Mouse (Mus musculus) ES-E14 (cell line): ENCODE data around the gene Snrpc. TPM values are rescaled to one million over a fixed set of nuclear protein-coding genes. Genes with fewer than 3 reads are reported as not detected.

Source experiments
- DNase-seq: peaks from one replicate; pipeline ENCODE4 v3.0.0-alpha.2; 2013; ENCODE audit warnings: low read depth, low spot score
- H3K27ac ChIP-seq: 2 replicates; pipeline ENCODE4 v1.5.1; 2012; ENCODE audit warnings: low read depth, mild to moderate bottlenecking, low read length, moderate library complexity, mixed read lengths; ENCODE audit not compliant: poor library complexity, insufficient read depth, severe bottlenecking
- H3K36me3 ChIP-seq: 2 replicates; pipeline ENCODE4 v1.6.1; 2012; ENCODE audit warnings: mild to moderate bottlenecking, low read length, moderate library complexity, mixed read lengths; ENCODE audit not compliant: control insufficient read depth, poor library complexity, insufficient read depth, severe bottlenecking
- H3K4me1 ChIP-seq, 2 experiments: fragments of 150-350 bp in 1 of 2; sonication (generic) in 1 of 2; 2 replicates each; pipeline ENCODE4 v1.6.1; 2012; ENCODE audit warnings: low read length in 2 of 2, mild to moderate bottlenecking in 1 of 2, mixed read lengths in 1 of 2; ENCODE audit not compliant: control insufficient read depth in 2 of 2, insufficient read depth in 2 of 2, poor library complexity in 1 of 2
- H3K4me3 ChIP-seq, 2 experiments: fragments of 150-350 bp in 1 of 2; sonication (generic) in 1 of 2; 2 replicates each; pipeline ENCODE4 v1.5.1; 2012; ENCODE audit warnings: low read length in 2 of 2, low read depth in 1 of 2, mild to moderate bottlenecking in 1 of 2, mixed read lengths in 1 of 2; ENCODE audit not compliant: insufficient read depth in 1 of 2, poor library complexity in 1 of 2, severe bottlenecking in 1 of 2
- H3K9ac ChIP-seq: 2 replicates; pipeline ENCODE4 v1.6.1; 2012; ENCODE audit warnings: low read depth, mild to moderate bottlenecking, low read length, mixed read lengths; ENCODE audit not compliant: poor library complexity, insufficient read depth, severe bottlenecking
- H3K9me3 ChIP-seq: fragments of 150-350 bp; sonication (generic); 2 replicates; pipeline ENCODE4 v1.6.1; 2012; ENCODE audit warnings: low read depth, mild to moderate bottlenecking, low read length; ENCODE audit not compliant: control insufficient read depth, insufficient read depth
- CHD2 ChIP-seq: IDR thresholded peaks from 2 replicates; pipeline ENCODE4 v1.6.1; 2014; ENCODE audit warnings: mild to moderate bottlenecking, low read depth, low read length, inconsistent platforms
- HCFC1 ChIP-seq: IDR thresholded peaks from 2 replicates; pipeline ENCODE4 v1.6.1; 2012; ENCODE audit warnings: low read length, inconsistent platforms, borderline replicate concordance; ENCODE audit not compliant: insufficient read depth
- MAFK ChIP-seq: IDR thresholded peaks from 2 replicates; pipeline ENCODE4 v1.6.1; 2014; ENCODE audit warnings: mild to moderate bottlenecking, low read depth, low read length, inconsistent platforms; ENCODE audit not compliant: insufficient read depth
- ZC3H11A ChIP-seq: IDR thresholded peaks from 2 replicates; pipeline ENCODE4 v1.6.1; 2012; ENCODE audit warnings: low read depth, mild to moderate bottlenecking, inconsistent platforms, low read length, borderline replicate concordance
- ZNF384 ChIP-seq: IDR thresholded peaks from 2 replicates; pipeline ENCODE4 v1.6.1; 2012; ENCODE audit warnings: low read depth, low read length, inconsistent platforms
- in situ Hi-C, 2 experiments: fragments of 600-800 bp; cut with MboI; formaldehyde crosslinking; loops; one replicate each; pipeline ENCODE4 v1.15.1; 2025; ENCODE audit warnings: low sequenced_read_pairs in 2 of 2, inconsistent platforms in 1 of 2; ENCODE audit not compliant: unreplicated experiment in 2 of 2
- total RNA-seq: library from RNA; depleted of rRNA; stranded (reverse); fragments of 300-350 nt; gene quantifications from 2 replicates; pipeline ENCODE4 v1.2.3, GENCODE M21; 2012

The Snrpc gene
- total RNA-seq, 1 experiment, result 185 TPM

GRCm38 (mm10) chr17:27874510-27874909 is 36.6 kb downstream of the Snrpc start:
- TF ChIP-seq ZNF384 (no peak), MAFK (no peak), ZC3H11A (no peak), CHD2 (no peak), HCFC1 (no peak)
- H3K4me3 ChIP-seq, result no peak overlapping the region
- H3K9me3 ChIP-seq, result no peaks in the 10 kb centered on the region
- no peak overlapping the region; the same call in 1 of the 2 replicates for H3K9ac ChIP-seq
- no peak for DNase-seq
- peaks cover 0 to 5% of the 10 kb centered on the region in 2 experiments; a peak in 1 of 4 replicates for H3K4me1 ChIP-seq
- H3K36me3 ChIP-seq, result peaks cover 12% of the 10 kb centered on the region; the same call in 1 of the 2 replicates
- in situ Hi-C loops, result no loop called here
- no peak overlapping the region for H3K27ac ChIP-seq

GRCm38 (mm10) chr17:27881518-27881917 is 43.6 kb downstream of the Snrpc start:
- no peak overlapping the region for H3K9ac ChIP-seq
- no peak overlapping the region for H3K27ac ChIP-seq
- peaks cover 0 to 2% of the 10 kb centered on the region in 2 experiments; a peak in 1 of 4 replicates for H3K4me1 ChIP-seq
- H3K36me3 ChIP-seq, result peaks cover 54% of the 10 kb centered on the region
- no peak for DNase-seq
- H3K4me3 ChIP-seq, result no peak overlapping the region
- H3K9me3 ChIP-seq, result no peaks in the 10 kb centered on the region
- TF ChIP-seq MAFK (no peak), ZNF384 (no peak), CHD2 (no peak), ZC3H11A (no peak)
- in situ Hi-C loops, result no loop called here

GRCm38 (mm10) chr17:27883129-27883528 is 45.2 kb downstream of the Snrpc start:
- in situ Hi-C loops, result no loop called here
- peaks cover 0 to 2% of the 10 kb centered on the region in 2 experiments; a peak in 1 of 4 replicates for H3K4me1 ChIP-seq
- TF ChIP-seq HCFC1 (no peak), MAFK (no peak), CHD2 (no peak), ZC3H11A (no peak), ZNF384 (no peak)
- no peak overlapping the region for H3K27ac ChIP-seq
- H3K9ac ChIP-seq, result no peak overlapping the region
- no peak for DNase-seq
- H3K9me3 ChIP-seq, result no peaks in the 10 kb centered on the region
- peaks cover 65% of the 10 kb centered on the region for H3K36me3 ChIP-seq
- H3K4me3 ChIP-seq, result no peak overlapping the region

- Histone ChIP-seq H3K4me1 (peaks cover 0 to 2% of the 10 kb centered on the region in 2 experiments; a peak in 1 of 4 replicates), H3K9ac (no peak overlapping the region), H3K4me3 (no peak overlapping the region), H3K36me3 (peaks cover 60% of the 10 kb centered on the region), H3K9me3 (no peaks in the 10 kb centered on the region), H3K27ac (no peak overlapping the region)
- in situ Hi-C loops, result no loop called here
- TF ChIP-seq CHD2 (no peak), MAFK (no peak), ZC3H11A (no peak), HCFC1 (no peak), ZNF384 (no peak)
- no peak for DNase-seq
Observed at GRCm38 (mm10) chr17:27883994-27884393, 46.0 kb downstream of the Snrpc start.
